Mouse (Mus musculus) lung, postnatal 0 days (tissue): Measurements from ENCODE around the gene Cavin3. TPM values are rescaled to one million over a fixed set of nuclear protein-coding genes. Genes with fewer than 3 reads are reported as not detected.
A peak's percentile ranks its signal among the peaks of the same experiment; 100 is the strongest.

Experiments used
- ATAC-seq: fragments of 200-750 bp; cut with Nextera tagmentation; 2 replicates; pipeline ENCODE4 v1.8.0; 2017; ENCODE audit warnings: moderate library complexity
- DNase-seq: peaks from one replicate; pipeline ENCODE4 v3.0.0-alpha.2; 2016; ENCODE audit warnings: low spot score
- H3K27ac ChIP-seq: fragments of 300-500 bp; sonication (generic); 2 replicates; pipeline ENCODE4 v1.5.1; 2014; ENCODE audit warnings: antibody characterized with exemption, mild to moderate bottlenecking, low read length, mixed read lengths
- H3K27me3 ChIP-seq: fragments of 300-500 bp; sonication (generic); replicated peaks from 2 replicates; pipeline ENCODE4 v1.6.1; 2014; ENCODE audit warnings: low read length, mixed read lengths; ENCODE audit not compliant: insufficient read depth
- H3K36me3 ChIP-seq: fragments of 300-500 bp; sonication (generic); 2 replicates; pipeline ENCODE4 v1.6.1; 2014; ENCODE audit warnings: low read length, mixed read lengths; ENCODE audit not compliant: insufficient read depth
- H3K4me1 ChIP-seq: fragments of 300-500 bp; sonication (generic); 2 replicates; pipeline ENCODE4 v1.6.1; 2014; ENCODE audit warnings: antibody characterized with exemption, low read depth, low read length, mixed read lengths; ENCODE audit not compliant: insufficient read depth
- H3K4me2 ChIP-seq: fragments of 300-500 bp; sonication (generic); replicated peaks from 2 replicates; pipeline ENCODE4 v1.6.1; 2014; ENCODE audit warnings: low read depth, mild to moderate bottlenecking, low read length, moderate library complexity, mixed read lengths
- H3K4me3 ChIP-seq: fragments of 300-500 bp; sonication (generic); 2 replicates; pipeline ENCODE4 v1.5.1; 2014; ENCODE audit warnings: low read depth, low read length
- H3K9ac ChIP-seq: fragments of 300-500 bp; sonication (generic); replicated peaks from 2 replicates; pipeline ENCODE4 v1.6.1; 2014; ENCODE audit warnings: low read depth, mild to moderate bottlenecking
- H3K9me3 ChIP-seq: fragments of 300-500 bp; sonication (generic); 2 replicates; pipeline ENCODE4 v1.6.1; 2016; ENCODE audit warnings: low read length, mixed read lengths
- CTCF ChIP-seq: IDR thresholded peaks from 2 replicates; pipeline ENCODE4 v1.5.1; 2016; ENCODE audit warnings: antibody characterized with exemption, mild to moderate bottlenecking
- EP300 ChIP-seq: IDR thresholded peaks from 2 replicates; pipeline ENCODE4 v1.6.1; 2016; ENCODE audit warnings: antibody characterized with exemption, mild to moderate bottlenecking, control low read depth
- WGBS: fragments of 180-500 bp; shearing (Covaris S2); extraction: QIAGEN DNeasy Blood & Tissue Kit; methylation state at CpG from one replicate; pipeline ENCODE4 v1.1.7; 2014; 5-methylcytosine and 5-hydroxymethylcytosine counted together
- polyA plus RNA-seq: library from polyadenylated mRNA; unstranded; fragments of >200 nt; fragmentation: Nextera tagmentation; extraction: Ambion mirVana; gene quantifications from 2 replicates; pipeline ENCODE4 v1.2.1, GENCODE M21; 2015

Cavin3 gene
- polyA plus RNA-seq, 1 experiment from 2014 or later: 168 TPM

- Histone ChIP-seq H3K4me1 (peaks cover 3% of the 10 kb centered on the region; the same call in 1 of the 2 replicates), H3K9me3 (no peaks in the 10 kb centered on the region), H3K27me3 (no peaks in the 10 kb centered on the region), H3K36me3 (no peaks in the 10 kb centered on the region), H3K4me2 (no peak overlapping the region), H3K4me3 (no peak overlapping the region), H3K9ac (no peak overlapping the region), H3K27ac (no peak overlapping the region)
- ATAC-seq (no peak), DNase-seq (no peak)
- TF ChIP-seq CTCF (no peak), EP300 (no peak)
- 63% methylated on average over 11 of the region's 11 CpGs for WGBS
Measured at GRCm38 (mm10) chr7:105519336-105519735, 37.2 kb upstream of the Cavin3 start.

GRCm38 (mm10) chr7:105516669-105517360 is 34.7 kb upstream of the Cavin3 start:
- Histone ChIP-seq H3K36me3 (no peaks in the 10 kb centered on the region), H3K9ac (no peak overlapping the region), H3K9me3 (no peaks in the 10 kb centered on the region), H3K4me1 (peaks cover 3% of the 10 kb centered on the region; the same call in 1 of the 2 replicates), H3K4me2 (no peak overlapping the region), H3K4me3 (no peak overlapping the region), H3K27ac (no peak overlapping the region), H3K27me3 (no peaks in the 10 kb centered on the region)
- 37% methylated on average over 9 of the region's 9 CpGs for WGBS
- TF ChIP-seq EP300 (no peak), CTCF (no peak)
- DNase-seq (no peak), ATAC-seq (no peak)

DNA sequence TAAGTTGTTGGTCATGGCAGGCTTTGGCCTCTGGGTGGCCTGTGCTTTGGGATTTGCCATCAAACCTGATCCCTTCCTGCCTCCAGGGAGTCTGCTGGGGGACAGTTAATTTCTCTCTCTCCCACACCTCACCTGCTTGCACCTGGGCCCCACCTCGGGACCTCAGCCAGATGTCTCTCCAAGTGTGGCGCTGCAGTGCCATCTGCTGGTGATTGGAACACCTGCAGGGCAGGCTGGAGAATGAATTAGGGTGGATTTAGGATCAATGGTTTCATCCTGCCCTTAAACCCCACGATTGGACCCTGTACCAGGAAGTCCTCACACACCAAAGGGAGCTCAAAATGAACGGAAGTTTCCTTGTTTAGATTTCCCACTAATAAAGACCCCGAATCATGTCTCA is 33.1 kb upstream of the Cavin3 start:
- TF ChIP-seq CTCF (peak; percentile 95), EP300 (no peak)
- Histone ChIP-seq H3K36me3 (no peaks in the 10 kb centered on the region), H3K4me1 (peaks cover 3% of the 10 kb centered on the region; the same call in 1 of the 2 replicates), H3K9ac (no peak overlapping the region), H3K9me3 (no peaks in the 10 kb centered on the region), H3K27me3 (no peaks in the 10 kb centered on the region), H3K27ac (no peak overlapping the region), H3K4me3 (no peak overlapping the region), H3K4me2 (no peak overlapping the region)
- ATAC-seq (peak; percentile 21; the same call in 1 of the 2 replicates), DNase-seq (peak; percentile 51)
- 3% methylated on average over 5 of the region's 5 CpGs for WGBS

DNA sequence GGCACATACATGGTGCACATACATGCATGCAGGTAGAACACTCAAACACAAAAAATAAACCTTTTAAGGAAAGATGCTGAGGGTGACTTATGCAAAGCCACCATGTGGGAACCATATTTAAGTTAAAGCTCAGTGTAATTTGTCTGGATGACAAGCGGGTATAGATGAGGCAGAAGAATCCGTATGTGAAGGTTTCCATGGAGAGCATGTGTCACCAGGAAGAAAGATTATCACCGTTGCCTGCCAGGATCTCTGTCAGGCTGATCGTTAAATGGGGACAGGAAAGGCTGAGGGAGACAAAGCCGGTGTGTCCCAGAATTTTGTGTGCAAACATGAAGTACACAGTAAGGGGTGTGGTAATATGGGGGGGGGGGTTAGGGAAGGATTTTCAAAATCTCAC is 32.5 kb upstream of the Cavin3 start:
- H3K4me1 ChIP-seq: peaks cover 3% of the 10 kb centered on the region; the same call in 1 of the 2 replicates
- H3K27me3 ChIP-seq: no peaks in the 10 kb centered on the region
- no peak overlapping the region for H3K9ac ChIP-seq
- no peaks in the 10 kb centered on the region for H3K36me3 ChIP-seq
- H3K9me3 ChIP-seq: no peaks in the 10 kb centered on the region
- DNase-seq: no peak
- TF ChIP-seq EP300 (no peak), CTCF (no peak)
- no peak overlapping the region for H3K4me2 ChIP-seq
- no peak for ATAC-seq
- no peak overlapping the region for H3K27ac ChIP-seq
- no peak overlapping the region for H3K4me3 ChIP-seq
- 42% methylated on average over 5 of the region's 5 CpGs for WGBS

GRCm38 (mm10) chr7:105513845-105514291 is 31.8 kb upstream of the Cavin3 start:
- ATAC-seq (peak; percentile 93), DNase-seq (peak; percentile 74)
- 45% methylated on average over 5 of the region's 5 CpGs for WGBS
- Histone ChIP-seq H3K36me3 (no peaks in the 10 kb centered on the region), H3K27ac (no peak overlapping the region), H3K4me1 (peaks cover 3% of the 10 kb centered on the region; the same call in 1 of the 2 replicates), H3K9ac (no peak overlapping the region), H3K9me3 (no peaks in the 10 kb centered on the region), H3K4me3 (no peak overlapping the region), H3K4me2 (no peak overlapping the region), H3K27me3 (no peaks in the 10 kb centered on the region)
- TF ChIP-seq CTCF (no peak), EP300 (peak; percentile 99)

DNA sequence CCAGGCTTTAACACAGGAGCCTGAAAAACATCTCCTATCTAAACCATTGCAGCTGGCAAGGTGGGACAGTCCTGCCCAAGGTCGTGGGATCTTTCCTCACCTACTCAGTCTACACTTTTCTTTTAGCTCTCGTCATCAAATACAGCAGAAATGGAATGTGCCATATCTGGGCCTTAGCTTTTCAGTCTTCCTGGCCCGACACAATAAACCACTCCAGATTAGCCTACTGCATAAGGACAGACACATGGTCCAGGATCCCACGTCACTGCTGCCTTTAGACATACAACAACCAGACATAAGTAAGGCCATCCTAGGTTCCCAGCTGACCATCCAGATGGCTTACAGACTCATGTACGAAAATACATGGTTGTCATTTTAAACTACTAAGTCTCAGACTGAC is 28.0 kb upstream of the Cavin3 start:
- no peak overlapping the region for H3K27ac ChIP-seq
- no peaks in the 10 kb centered on the region for H3K9me3 ChIP-seq
- H3K36me3 ChIP-seq: no peaks in the 10 kb centered on the region
- H3K4me3 ChIP-seq: no peak overlapping the region
- 73% methylated on average over 5 of the region's 5 CpGs for WGBS
- no peaks in the 10 kb centered on the region for H3K27me3 ChIP-seq
- TF ChIP-seq EP300 (no peak), CTCF (no peak)
- ATAC-seq (no peak), DNase-seq (no peak)
- no peak overlapping the region for H3K9ac ChIP-seq
- H3K4me2 ChIP-seq: no peak overlapping the region
- peaks cover 2% of the 10 kb centered on the region; the same call in 1 of the 2 replicates for H3K4me1 ChIP-seq
